Mouse (Mus musculus): Measurements from ENCODE around the gene Btbd35f20. TPM values are rescaled to one million over a fixed set of nuclear protein-coding genes. Genes with fewer than 3 reads are reported as not detected.
"Not testable (repeated sequence)": the region's sequence is repeated elsewhere in the genome, so short reads cannot be mapped to it uniquely, and the experiment has no call there.

Gene Btbd35f20
- total RNA-seq (2021): not detected
- long read RNA-seq, experiment 1: 0 reads
- long read RNA-seq, experiment 2: 0 reads

DNA sequence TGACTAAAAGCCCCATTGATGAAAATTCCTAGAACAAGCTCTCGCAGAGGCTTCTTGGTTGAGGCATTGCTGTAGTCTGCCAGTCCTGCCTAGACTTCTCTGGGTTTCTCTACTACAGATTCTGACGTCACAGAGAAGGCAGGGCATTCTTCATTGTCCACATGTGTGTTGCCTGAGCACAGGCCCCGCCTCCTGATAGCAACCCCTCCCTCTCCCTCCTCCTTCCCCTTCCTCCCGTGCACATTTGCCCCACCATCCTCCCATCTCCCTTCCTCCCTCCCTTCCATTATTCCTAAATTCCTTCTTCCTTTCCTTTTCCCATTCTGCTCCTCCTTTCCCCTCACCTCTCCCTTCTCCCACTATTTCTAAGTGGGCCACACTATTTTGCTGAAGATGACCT lies at the start of gene Btbd35f20:
Btbd35f20 (minus strand) TSS at position 101 of the 400 bp plus-strand sequence.
- DNase-seq: not testable (repeated sequence)

Other genes with a start within 250 kb of the Btbd35f20 start
- not detected for gene Btbd35f28, start 94.7 kb downstream of the Btbd35f20 start, total RNA-seq (2021)
- not detected for gene Btbd35f17, start 79.4 kb upstream of the Btbd35f20 start, total RNA-seq (2021)